Mouse (Mus musculus) G1E (cell line): ENCODE data around the gene Zmat5.

ENCODE experiments used
- CTCF ChIP-seq: IDR thresholded peaks from 2 replicates; pipeline ENCODE4 v1.5.1; 2012; ENCODE audit warnings: low read depth, low read length, inconsistent platforms, mixed read lengths
- GATA1 ChIP-seq: IDR thresholded peaks from 2 replicates; pipeline ENCODE4 v1.6.1; 2012; ENCODE audit warnings: borderline replicate concordance, low read length, inconsistent platforms, mixed read lengths
- GATA2 ChIP-seq: IDR thresholded peaks from 2 replicates; pipeline ENCODE4 v1.6.1; 2012; ENCODE audit warnings: low read depth, low read length, inconsistent platforms, borderline replicate concordance
- POLR2AphosphoS5 ChIP-seq: IDR thresholded peaks from 2 replicates; pipeline ENCODE4 v1.6.1; 2012; ENCODE audit warnings: low read depth, low read length, inconsistent platforms; ENCODE audit not compliant: insufficient replicate concordance
- TAL1 ChIP-seq: conservative IDR thresholded peaks from 2 replicates; pipeline ENCODE4 v1.6.1; 2012; ENCODE audit warnings: low read depth, low read length, inconsistent platforms, mixed read lengths

- TF ChIP-seq CTCF (no peak), GATA1 (no peak), TAL1 (no peak), POLR2AphosphoS5 (no peak), GATA2 (no peak)
These were observed 15.9 kb downstream of the Zmat5 start for GRCm38 (mm10) chr11:4720393-4720792.
